Mouse (Mus musculus): ENCODE data around the gene Sgpp1. TPM values are rescaled to one million over a fixed set of nuclear protein-coding genes. Genes with fewer than 3 reads are reported as not detected.
"Not testable (repeated sequence)": the region's sequence is repeated elsewhere in the genome, so short reads cannot be mapped to it uniquely, and the experiment has no call there.

The Sgpp1 gene
- polyA plus RNA-seq, 1 experiment from 2014 or later = 6.5 TPM

GRCm38 (mm10) chr12:75702739-75703122, 32.8 kb downstream of the Sgpp1 start:
- Histone ChIP-seq H3K27ac (replicated peaks) (no peak overlapping the region), H3K9me3 (peaks cover 3% of the 10 kb centered on the region; the same call in 1 of the 2 replicates), H3K27me3 (replicated peaks; ENCODE audit: low read depth, poor library complexity, severe bottlenecking) (no peaks in the 10 kb centered on the region), H3K4me3 (no peak overlapping the region), H3K36me3 (replicated peaks) (no peaks in the 10 kb centered on the region), H3K4me1 (peaks cover 14% of the 10 kb centered on the region)
- WGBS = 83% methylated on average over 3 of the region's 3 CpGs
- no peak for DNase-seq (ENCODE audit: low spot score)

- Histone ChIP-seq H3K27me3 (replicated peaks; ENCODE audit: low read depth, poor library complexity, severe bottlenecking) (no peaks in the 10 kb centered on the region), H3K4me1 (peaks cover 14% of the 10 kb centered on the region), H3K27ac (replicated peaks) (peak overlapping the region; percentile 74), H3K4me3 (peak overlapping the region; percentile 43; the same call in 1 of the 2 replicates), H3K36me3 (replicated peaks) (no peaks in the 10 kb centered on the region), H3K9me3 (peaks cover 3% of the 10 kb centered on the region; the same call in 1 of the 2 replicates)
- 69% methylated on average over 14 of the region's 14 CpGs for WGBS
- DNase-seq (ENCODE audit: low spot score) = peak; percentile 10
These were observed 33.3 kb downstream of the Sgpp1 start for GRCm38 (mm10) chr12:75702084-75702738.

GRCm38 (mm10) chr12:75701173-75702083, 34.1 kb downstream of the Sgpp1 start:
- H3K4me1 ChIP-seq = peaks cover 14% of the 10 kb centered on the region
- H3K9me3 ChIP-seq = peaks cover 3% of the 10 kb centered on the region; the same call in 1 of the 2 replicates
- peak overlapping the region; percentile 43; the same call in 1 of the 2 replicates for H3K4me3 ChIP-seq
- no peaks in the 10 kb centered on the region for H3K36me3 ChIP-seq (replicated peaks)
- no peaks in the 10 kb centered on the region for H3K27me3 ChIP-seq (replicated peaks; ENCODE audit: low read depth, poor library complexity, severe bottlenecking)
- DNase-seq (ENCODE audit: low spot score) = peak; percentile 54
- peak overlapping the region; percentile 74 for H3K27ac ChIP-seq (replicated peaks)
- 40% methylated on average over 21 of the region's 21 CpGs for WGBS

GRCm38 (mm10) chr12:75698692-75699091, 36.8 kb downstream of the Sgpp1 start:
- no peaks in the 10 kb centered on the region for H3K27me3 ChIP-seq (replicated peaks; ENCODE audit: low read depth, poor library complexity, severe bottlenecking)
- no peaks in the 10 kb centered on the region for H3K36me3 ChIP-seq (replicated peaks)
- peaks cover 3% of the 10 kb centered on the region; the same call in 1 of the 2 replicates for H3K9me3 ChIP-seq
- H3K4me3 ChIP-seq = no peak overlapping the region
- H3K27ac ChIP-seq (replicated peaks) = no peak overlapping the region
- 91% methylated on average over 3 of the region's 3 CpGs for WGBS
- DNase-seq (ENCODE audit: low spot score) = no peak
- H3K4me1 ChIP-seq = peaks cover 14% of the 10 kb centered on the region

- not testable (repeated sequence) for H3K27ac ChIP-seq (replicated peaks); H3K27me3 ChIP-seq (replicated peaks; ENCODE audit: low read depth, poor library complexity, severe bottlenecking); DNase-seq (ENCODE audit: low spot score); H3K36me3 ChIP-seq (replicated peaks); H3K4me1 ChIP-seq; H3K9me3 ChIP-seq; H3K4me3 ChIP-seq
- 77% methylated on average over 1 of the region's 1 CpGs for WGBS
These were observed 39.7 kb downstream of the Sgpp1 start for GRCm38 (mm10) chr12:75695845-75696244.

GRCm38 (mm10) chr12:75689003-75689402, 46.5 kb downstream of the Sgpp1 start:
- Histone ChIP-seq H3K4me3 (no peak overlapping the region), H3K36me3 (replicated peaks) (no peaks in the 10 kb centered on the region)
- 89% methylated on average over 2 of the region's 2 CpGs for WGBS

GRCm38 (mm10) chr12:75687314-75687713, 48.2 kb downstream of the Sgpp1 start:
- no peak for DNase-seq (ENCODE audit: low spot score)
- H3K36me3 ChIP-seq (replicated peaks) = no peaks in the 10 kb centered on the region
- 71% methylated on average over 4 of the region's 4 CpGs for WGBS

More at GRCm38 (mm10) chr12:75689003-75689402, 46.5 kb downstream of the Sgpp1 start:
- Histone ChIP-seq H3K4me1 (no peaks in the 10 kb centered on the region), H3K27ac (replicated peaks) (no peak overlapping the region), H3K9me3 (no peaks in the 10 kb centered on the region), H3K27me3 (replicated peaks; ENCODE audit: low read depth, poor library complexity, severe bottlenecking) (no peaks in the 10 kb centered on the region)
- DNase-seq (ENCODE audit: low spot score) = no peak

GRCm38 (mm10) chr12:75684026-75684425, 51.5 kb downstream of the Sgpp1 start:
- not testable (repeated sequence) for H3K9me3 ChIP-seq; H3K36me3 ChIP-seq (replicated peaks); H3K4me1 ChIP-seq; H3K27me3 ChIP-seq (replicated peaks; ENCODE audit: low read depth, poor library complexity, severe bottlenecking); DNase-seq (ENCODE audit: low spot score); H3K4me3 ChIP-seq; H3K27ac ChIP-seq (replicated peaks)
- 85% methylated on average over 4 of the region's 4 CpGs for WGBS

More at GRCm38 (mm10) chr12:75687314-75687713, 48.2 kb downstream of the Sgpp1 start:
- Histone ChIP-seq H3K4me3 (no peak overlapping the region), H3K9me3 (no peaks in the 10 kb centered on the region), H3K27me3 (replicated peaks; ENCODE audit: low read depth, poor library complexity, severe bottlenecking) (no peaks in the 10 kb centered on the region), H3K27ac (replicated peaks) (no peak overlapping the region), H3K4me1 (no peaks in the 10 kb centered on the region)

GRCm38 (mm10) chr12:75683598-75683997, 51.9 kb downstream of the Sgpp1 start:
- H3K36me3 ChIP-seq (replicated peaks) = no peaks in the 10 kb centered on the region
- H3K4me1 ChIP-seq = no peaks in the 10 kb centered on the region
- H3K27me3 ChIP-seq (replicated peaks; ENCODE audit: low read depth, poor library complexity, severe bottlenecking) = no peaks in the 10 kb centered on the region
- no peak overlapping the region for H3K4me3 ChIP-seq
- H3K9me3 ChIP-seq = no peaks in the 10 kb centered on the region
- no peak for DNase-seq (ENCODE audit: low spot score)
- H3K27ac ChIP-seq (replicated peaks) = no peak overlapping the region
- 90% methylated on average over 4 of the region's 4 CpGs for WGBS

- H3K4me3 ChIP-seq = no peak overlapping the region
- H3K27ac ChIP-seq (replicated peaks) = no peak overlapping the region
- no peaks in the 10 kb centered on the region for H3K4me1 ChIP-seq
- 81% methylated on average over 2 of the region's 2 CpGs for WGBS
- no peak for DNase-seq (ENCODE audit: low spot score)
- H3K27me3 ChIP-seq (replicated peaks; ENCODE audit: low read depth, poor library complexity, severe bottlenecking) = no peaks in the 10 kb centered on the region
- H3K36me3 ChIP-seq (replicated peaks) = no peaks in the 10 kb centered on the region
- H3K9me3 ChIP-seq = no peaks in the 10 kb centered on the region
These were observed 52.7 kb downstream of the Sgpp1 start for GRCm38 (mm10) chr12:75682842-75683241.

- Histone ChIP-seq H3K27me3 (replicated peaks; ENCODE audit: low read depth, poor library complexity, severe bottlenecking) (no peaks in the 10 kb centered on the region), H3K4me3 (no peak overlapping the region), H3K27ac (replicated peaks) (no peak overlapping the region), H3K4me1 (no peaks in the 10 kb centered on the region), H3K36me3 (replicated peaks) (no peaks in the 10 kb centered on the region), H3K9me3 (no peaks in the 10 kb centered on the region)
- 83% methylated on average over 4 of the region's 4 CpGs for WGBS
- DNase-seq (ENCODE audit: low spot score) = no peak
These were observed 54.4 kb downstream of the Sgpp1 start for GRCm38 (mm10) chr12:75681101-75681500.

- H3K9me3 ChIP-seq = no peaks in the 10 kb centered on the region
- no peak overlapping the region for H3K27ac ChIP-seq (replicated peaks)
- WGBS = 94% methylated on average over 4 of the region's 4 CpGs
- H3K27me3 ChIP-seq (replicated peaks; ENCODE audit: low read depth, poor library complexity, severe bottlenecking) = no peaks in the 10 kb centered on the region
- no peaks in the 10 kb centered on the region for H3K36me3 ChIP-seq (replicated peaks)
- H3K4me1 ChIP-seq = no peaks in the 10 kb centered on the region
- no peak overlapping the region for H3K4me3 ChIP-seq
- no peak for DNase-seq (ENCODE audit: low spot score)
These were observed 57.1 kb downstream of the Sgpp1 start for GRCm38 (mm10) chr12:75678393-75678792.
